Mouse (Mus musculus) liver, embryonic 14.5 days (tissue): ENCODE results near the gene Scgb3a1.

Source experiments
- CTCF ChIP-seq: IDR thresholded peaks from 2 replicates; pipeline ENCODE4 v1.5.1; 2016; ENCODE audit warnings: antibody characterized with exemption, low read depth, control low read depth
- EP300 ChIP-seq: IDR thresholded peaks from 2 replicates; pipeline ENCODE4 v1.6.1; 2016; ENCODE audit warnings: antibody characterized with exemption, low read depth

DNA sequence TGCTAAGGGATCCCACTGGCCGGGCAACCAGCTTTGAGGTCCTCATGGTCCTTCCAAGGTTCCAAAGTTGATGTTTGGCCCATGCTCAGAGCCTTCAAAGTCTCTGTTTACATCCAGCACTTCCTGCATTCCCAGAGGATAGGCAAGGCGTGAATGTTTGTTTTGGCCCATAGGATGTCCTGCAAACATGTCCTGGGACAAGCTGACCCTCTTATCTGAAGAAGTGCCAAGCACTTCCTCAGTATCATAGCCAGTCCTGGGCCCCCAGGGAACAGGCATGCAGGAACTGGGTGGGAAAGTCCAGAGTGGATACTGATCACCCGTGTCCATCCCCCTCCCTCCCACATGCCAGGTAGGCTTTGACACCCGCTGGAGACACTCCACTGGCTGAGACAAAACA is 5.3 kb upstream of the Scgb3a1 start:
- TF ChIP-seq CTCF (no peak), EP300 (no peak)
